Mouse (Mus musculus) MEL-GATA-1-ER (cell line): ENCODE data around the gene Frmpd1.

Experiments
- DNase-seq: peaks from one replicate; pipeline ENCODE4 v3.0.0-alpha.2; 2012; ENCODE audit warnings: low read depth; ENCODE audit errors: extremely low read depth

The Frmpd1 gene

DNA sequence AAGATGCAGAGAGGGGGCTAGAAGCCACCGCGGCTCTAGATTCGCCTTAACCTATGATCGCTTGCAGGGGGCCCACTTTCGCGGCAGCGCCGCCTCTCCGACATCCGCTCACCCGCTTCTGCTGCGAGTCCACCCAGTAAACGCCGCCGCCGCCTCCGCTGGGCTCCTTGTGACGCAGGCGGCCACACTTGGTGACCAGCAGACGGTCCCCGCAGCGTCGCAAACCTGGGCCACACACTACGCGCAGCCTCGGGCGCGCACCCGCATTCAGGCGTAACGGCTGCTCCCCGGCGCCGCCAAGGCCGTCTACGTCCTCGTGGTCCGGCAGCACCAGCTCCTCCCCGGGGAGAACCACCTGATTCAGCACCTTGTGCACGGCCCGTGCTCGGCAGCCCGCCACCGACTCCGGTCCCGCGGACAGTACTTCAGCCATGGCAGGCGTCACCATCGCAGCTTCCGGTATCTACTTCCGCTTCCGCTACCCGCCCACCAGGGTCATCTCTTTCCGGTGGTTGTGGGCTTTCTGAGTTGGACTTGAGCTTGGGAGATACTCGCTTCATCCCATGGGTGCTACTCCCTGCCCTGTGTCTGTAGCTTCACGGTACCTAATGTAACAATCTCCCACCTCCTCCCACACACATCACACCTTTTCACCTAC, 135.6 kb downstream of the Frmpd1 start:
- peak; percentile 60 for DNase-seq

DNA sequence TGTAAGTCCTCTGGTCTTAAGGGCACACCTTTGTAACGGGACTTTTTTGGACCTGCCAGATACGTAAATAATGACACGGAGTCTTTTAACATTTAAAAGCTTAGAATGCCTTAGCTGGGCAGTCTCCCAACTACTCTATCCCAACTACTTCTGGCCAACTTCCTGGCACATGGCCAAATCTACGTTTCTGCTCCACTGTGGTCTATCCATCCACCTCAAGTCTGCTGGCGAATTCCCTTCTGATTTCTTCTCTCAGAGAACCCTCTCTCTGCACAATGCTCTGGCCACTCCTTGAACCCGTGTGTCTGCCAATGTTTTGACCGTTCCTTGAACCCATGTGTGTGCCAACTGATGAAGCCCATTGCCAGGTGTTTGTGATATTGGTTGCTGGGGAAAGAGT, 146.5 kb downstream of the Frmpd1 start:
- no peak for DNase-seq

DNA sequence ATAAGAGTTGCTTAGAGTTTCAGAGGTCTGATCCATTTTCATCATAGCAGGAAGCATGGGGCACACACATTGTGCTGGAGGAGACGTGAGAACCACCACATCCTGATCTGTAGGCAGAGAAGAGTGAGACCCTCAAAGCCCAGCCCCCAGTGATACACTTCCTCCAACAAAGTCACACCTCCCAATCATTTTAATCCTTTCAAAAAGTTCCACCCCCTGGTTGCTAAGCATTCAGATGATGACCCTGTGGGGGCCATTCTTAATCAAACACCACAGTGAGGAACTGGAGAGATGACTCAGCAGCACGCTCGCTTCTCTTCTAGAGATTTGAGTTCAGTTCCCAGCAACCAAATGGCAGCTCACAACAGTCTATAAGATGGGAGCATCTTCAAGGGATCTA, 147.8 kb downstream of the Frmpd1 start:
- DNase-seq = peak; percentile 64
